Mouse (Mus musculus) right cerebral cortex, postnatal 10 days (tissue): ENCODE measurements around the gene Icos.

Experiments
- DNase-seq, 2 experiments: peaks; one replicate each; pipeline ENCODE4 v3.0.0; 2021; ENCODE audit warnings: low spot score in 2 of 2

Icos gene

DNA sequence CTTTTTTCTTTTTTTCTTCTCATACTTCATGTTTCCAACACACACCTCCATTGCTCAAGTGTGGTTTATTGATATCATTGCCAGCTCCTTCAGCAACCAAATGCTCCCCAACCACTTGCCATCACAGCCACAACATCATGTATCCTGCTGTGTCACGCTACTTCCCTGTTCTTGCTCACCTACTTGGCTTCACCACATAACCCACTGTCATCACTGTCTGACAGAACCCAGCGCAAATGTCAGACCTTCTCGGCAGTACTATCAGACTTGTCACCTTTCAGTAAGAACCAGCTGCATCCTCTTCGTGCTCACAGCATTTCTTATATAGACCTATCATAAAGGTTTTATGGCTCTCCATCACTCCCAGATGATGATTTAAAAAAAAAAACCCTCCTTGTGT lies 61.6 kb downstream of the Icos start:
- no peak for DNase-seq

DNA sequence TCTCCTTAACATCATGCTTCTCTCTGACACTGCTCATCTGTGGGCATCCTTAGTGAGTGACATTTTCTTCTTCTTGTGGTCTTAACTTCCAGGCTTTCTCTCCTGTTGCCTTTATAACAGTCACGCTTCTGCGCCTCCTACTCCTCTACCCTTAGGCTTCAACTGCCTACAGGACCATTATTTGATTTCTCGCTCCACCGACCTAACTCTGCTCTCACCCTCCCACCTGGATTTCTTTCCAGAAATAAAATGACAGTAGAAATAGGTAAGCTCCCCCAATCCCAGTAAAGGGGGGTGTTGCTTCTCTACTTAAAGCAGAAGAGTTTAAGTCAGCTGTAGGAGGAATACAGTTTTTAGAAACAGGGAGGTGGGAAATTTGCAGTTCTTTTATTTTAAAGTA lies 62.7 kb downstream of the Icos start:
- no peak for DNase-seq

DNA sequence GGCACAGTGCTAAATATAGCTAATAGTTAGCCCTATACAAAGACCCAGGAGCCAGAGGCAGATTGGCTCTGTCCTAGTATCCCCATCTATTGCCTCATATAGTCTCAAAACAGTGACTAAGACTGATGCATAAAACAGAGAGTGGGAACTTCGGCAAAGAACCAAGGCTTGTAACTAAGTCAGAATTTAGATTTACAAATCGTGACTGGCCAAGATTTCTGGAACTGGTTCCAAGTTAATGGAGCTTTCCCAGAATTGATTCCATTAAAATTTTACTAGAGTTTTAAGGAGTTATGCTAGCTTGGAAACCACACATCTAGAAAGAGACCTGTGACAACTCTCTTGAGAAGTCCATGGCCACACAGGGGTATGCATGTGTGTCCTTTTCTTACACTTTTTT lies 65.1 kb downstream of the Icos start:
- DNase-seq: no peak

DNA sequence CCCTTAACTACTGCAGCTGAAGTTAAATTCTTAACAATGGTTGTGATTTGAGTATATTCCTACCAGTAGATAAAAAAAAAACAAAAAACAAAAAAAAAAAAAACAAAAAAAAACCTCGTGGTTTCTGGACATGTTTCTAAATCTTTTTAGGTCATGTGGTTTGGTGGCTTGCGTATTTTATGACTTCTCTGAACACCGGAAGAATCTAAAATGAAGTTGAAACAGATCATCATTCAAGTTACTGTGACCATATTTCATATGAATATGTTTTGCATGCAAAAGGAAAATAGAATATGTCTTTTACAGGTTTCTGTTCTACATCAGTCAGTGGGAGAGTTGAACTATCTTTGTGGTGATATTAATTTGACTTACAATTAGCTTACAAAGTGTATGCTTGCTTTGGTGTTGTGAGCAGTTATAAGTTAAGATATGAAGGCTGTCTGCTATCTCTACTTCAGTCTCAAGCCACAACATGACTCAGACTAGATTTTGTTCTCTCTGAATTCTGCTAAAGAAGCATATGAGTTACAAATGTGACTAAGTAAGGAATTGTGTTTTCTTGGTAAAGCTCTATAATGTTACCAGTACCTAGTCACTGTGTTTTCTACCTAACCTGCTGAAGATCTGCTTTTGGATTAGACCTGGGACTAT lies 68.5 kb downstream of the Icos start:
- DNase-seq: no peak

DNA sequence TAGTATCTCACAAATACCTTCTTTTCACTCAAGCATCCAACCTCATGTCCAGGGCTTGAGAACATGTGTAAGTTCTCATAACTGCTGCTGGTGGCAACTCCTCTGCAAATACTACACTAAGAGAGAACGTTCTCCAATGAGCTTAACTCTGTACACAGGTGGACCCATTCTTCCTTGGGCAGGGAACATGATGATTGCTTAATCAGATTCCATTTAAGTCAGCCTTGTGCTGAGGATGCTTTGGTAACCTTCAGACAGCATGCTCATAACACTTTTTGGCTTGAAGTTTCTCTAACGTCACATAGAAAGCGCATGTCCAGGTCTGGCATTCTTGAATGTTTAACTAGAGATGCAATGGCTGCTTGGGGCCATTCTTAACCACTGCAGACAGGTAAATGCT lies 69.6 kb downstream of the Icos start:
- no peak for DNase-seq
